Comparison of ENCODE assay signal across 8 mouse cellular contexts in genomic region chr19:60160611-60161274, GRCm38 (mm10).
DNase-seq lines count a peak whose midpoint lies in the region; ATAC-seq lines count a peak whose summit lies in the region.

No protein-coding gene starts in this region.

- peak overlapping the region; percentile 6; the same call in 1 of the 2 replicates for H3K4me2 ChIP-seq in forebrain, embryonic 11.5 days (ENCODE audit: low read depth, low read length, severe bottlenecking)
- no peak overlapping the region for H3K4me2 ChIP-seq in forebrain, embryonic 16.5 days (ENCODE audit: low read length)
- peak overlapping the region; percentile 48 for H3K4me2 ChIP-seq in heart, embryonic 12.5 days

- H3K36me3 ChIP-seq in forebrain, embryonic 11.5 days (ENCODE audit: control insufficient read depth, insufficient read depth, low read length) = no peaks in the 10 kb centered on the region
- H3K36me3 ChIP-seq in forebrain, embryonic 16.5 days (ENCODE audit: control insufficient read depth, insufficient read depth) = no peaks in the 10 kb centered on the region
- no peaks in the 10 kb centered on the region for H3K36me3 ChIP-seq in heart, embryonic 12.5 days
- H3K36me3 ChIP-seq in megakaryocyte, embryonic 14.5 days (replicated peaks; ENCODE audit: low read length) = no peaks in the 10 kb centered on the region

- no peak overlapping the region for H3K27ac ChIP-seq in forebrain, embryonic 11.5 days (ENCODE audit: low read depth, low read length)
- H3K27ac ChIP-seq in forebrain, embryonic 16.5 days (ENCODE audit: low read length) = no peak overlapping the region
- no peak overlapping the region for H3K27ac ChIP-seq in heart, embryonic 12.5 days (ENCODE audit: poor library complexity, severe bottlenecking)

- 5% methylated on average over 20 of the region's 20 CpGs for WGBS in forebrain, embryonic 11.5 days
- 6% methylated on average over 20 of the region's 20 CpGs for WGBS in forebrain, embryonic 16.5 days
- 9% methylated on average over 20 of the region's 20 CpGs for WGBS in heart, embryonic 12.5 days

- H3K9me3 ChIP-seq in forebrain, embryonic 11.5 days (ENCODE audit: control insufficient read depth, low read length) = no peaks in the 10 kb centered on the region
- H3K9me3 ChIP-seq in forebrain, embryonic 16.5 days (ENCODE audit: control insufficient read depth, low read length) = no peaks in the 10 kb centered on the region
- no peaks in the 10 kb centered on the region for H3K9me3 ChIP-seq in heart, embryonic 12.5 days (replicated peaks)
- no peaks in the 10 kb centered on the region for H3K9me3 ChIP-seq in megakaryocyte, embryonic 14.5 days

- peaks cover 4% of the 10 kb centered on the region; the same call in 1 of the 2 replicates for H3K27me3 ChIP-seq in forebrain, embryonic 11.5 days (ENCODE audit: control insufficient read depth, insufficient read depth, low read length)
- H3K27me3 ChIP-seq in forebrain, embryonic 16.5 days (replicated peaks; ENCODE audit: control insufficient read depth, insufficient read depth, low read length) = peaks cover 3% of the 10 kb centered on the region
- no peaks in the 10 kb centered on the region for H3K27me3 ChIP-seq in heart, embryonic 12.5 days (replicated peaks)
- peaks cover 4% of the 10 kb centered on the region for H3K27me3 ChIP-seq in megakaryocyte, embryonic 14.5 days (replicated peaks)

- H3K4me1 ChIP-seq in forebrain, embryonic 11.5 days (replicated peaks; ENCODE audit: control insufficient read depth, insufficient read depth, low read length) = peaks cover 3% of the 10 kb centered on the region; the same call in 1 of the 2 replicates
- H3K4me1 ChIP-seq in forebrain, embryonic 16.5 days (replicated peaks; ENCODE audit: control insufficient read depth, insufficient read depth, low read length) = peaks cover 4% of the 10 kb centered on the region
- H3K4me1 ChIP-seq in heart, embryonic 12.5 days (replicated peaks) = 0 out of 2 replicates have a peak, but pooled peaks cover 3% of the 10 kb centered on the region
- H3K4me1 ChIP-seq in megakaryocyte, embryonic 14.5 days = peaks cover 4% of the 10 kb centered on the region; the same call in 1 of the 2 replicates

- H3K4me3 ChIP-seq in forebrain, embryonic 11.5 days (ENCODE audit: low read depth, low read length) = no peak overlapping the region
- H3K4me3 ChIP-seq in forebrain, embryonic 16.5 days (replicated peaks; ENCODE audit: low read length) = no peak overlapping the region
- H3K4me3 ChIP-seq in heart, embryonic 12.5 days = no peak overlapping the region
- H3K4me3 ChIP-seq in megakaryocyte, embryonic 14.5 days (replicated peaks) = peak overlapping the region; percentile 78

- no peak overlapping the region for H3K9ac ChIP-seq in forebrain, embryonic 11.5 days (ENCODE audit: low read length)
- H3K9ac ChIP-seq in forebrain, embryonic 16.5 days (replicated peaks; ENCODE audit: low read depth, low read length) = no peak overlapping the region
- H3K9ac ChIP-seq in heart, embryonic 12.5 days = no peak overlapping the region

- DNase-seq in forebrain, embryonic 11.5 days (ENCODE audit: low spot score) = peak; percentile 86
- DNase-seq in ES-CJ7 (ENCODE audit: low read depth, low spot score) = peak; percentile 83
- DNase-seq in embryo, embryonic 10.5 days (ENCODE audit: low spot score) = peak; percentile 89
- peak; percentile 38 for DNase-seq in layer of hippocampus, adult 9-11 months
- DNase-seq in testis, postnatal 10 days (ENCODE audit: low spot score) = peak; percentile 82

- ATAC-seq in forebrain, embryonic 11.5 days (replicated peaks; ENCODE audit: low FRiP score) = no peak
- no peak for ATAC-seq in forebrain, embryonic 16.5 days
- no peak for ATAC-seq in heart, embryonic 12.5 days (ENCODE audit: insufficient number of reproducible peaks, low FRiP score)

Comparison
In these comparisons a context has a peak if more than half of its experiments do, and no peak if none do; other contexts are left out.
1. DNase-seq: peak in every context shown above with its lines; median percentile 89 in embryo, embryonic 10.5 days; 86 in forebrain, embryonic 11.5 days; 83 in ES-CJ7; 82 in testis, postnatal 10 days; 38 in layer of hippocampus, adult 9-11 months.